Mouse (Mus musculus) limb, embryonic 14.5 days (tissue): Measurements from ENCODE around the gene Gm8237. TPM values are rescaled to one million over a fixed set of nuclear protein-coding genes. Genes with fewer than 3 reads are reported as not detected.
"Not testable (repeated sequence)": the region's sequence is repeated elsewhere in the genome, so short reads cannot be mapped to it uniquely, and the experiment has no call there.

Experiments
- ATAC-seq: fragments of 200-750 bp; cut with Nextera tagmentation; 2 replicates; pipeline ENCODE4 v1.8.0; 2017; ENCODE audit warnings: low read depth, moderate number of reproducible peaks, moderate TSS enrichment; ENCODE audit not compliant: low FRiP score
- DNase-seq: peaks from one replicate; pipeline ENCODE4 v3.0.0-alpha.2; 2015; ENCODE audit warnings: low spot score
- H3K27ac ChIP-seq: fragments of 300-500 bp; sonication (generic); replicated peaks from 2 replicates; pipeline ENCODE4 v1.5.1; 2014; ENCODE audit warnings: low read depth, mild to moderate bottlenecking, low read length, moderate library complexity, mixed read lengths
- H3K27me3 ChIP-seq: fragments of 300-500 bp; sonication (generic); 2 replicates; pipeline ENCODE4 v1.6.1; 2014; ENCODE audit warnings: low read length, mixed read lengths; ENCODE audit not compliant: control insufficient read depth, insufficient read depth
- H3K36me3 ChIP-seq: fragments of 300-500 bp; sonication (generic); 2 replicates; pipeline ENCODE4 v1.6.1; 2014; ENCODE audit warnings: mild to moderate bottlenecking, low read length, moderate library complexity, mixed read lengths; ENCODE audit not compliant: control insufficient read depth, insufficient read depth
- H3K4me1 ChIP-seq: fragments of 300-500 bp; sonication (generic); 2 replicates; pipeline ENCODE4 v1.6.1; 2014; ENCODE audit warnings: antibody characterized with exemption, low read length, mixed read lengths; ENCODE audit not compliant: control insufficient read depth, insufficient read depth
- H3K4me2 ChIP-seq: fragments of 300-500 bp; sonication (generic); replicated peaks from 2 replicates; pipeline ENCODE4 v1.6.1; 2014; ENCODE audit warnings: low read depth, mild to moderate bottlenecking, low read length, moderate library complexity; ENCODE audit not compliant: severe bottlenecking
- H3K4me3 ChIP-seq: fragments of 300-500 bp; sonication (generic); replicated peaks from 2 replicates; pipeline ENCODE4 v1.5.1; 2014; ENCODE audit warnings: low read length
- H3K9ac ChIP-seq: fragments of 300-500 bp; sonication (generic); 2 replicates; pipeline ENCODE4 v1.6.1; 2014; ENCODE audit warnings: mild to moderate bottlenecking, low read depth, low read length, moderate library complexity; ENCODE audit not compliant: severe bottlenecking
- H3K9me3 ChIP-seq: fragments of 300-500 bp; sonication (generic); 2 replicates; pipeline ENCODE4 v1.6.1; 2016; ENCODE audit warnings: low read length; ENCODE audit not compliant: control insufficient read depth
- WGBS: fragments of 180-500 bp; shearing (Covaris S2); extraction: QIAGEN DNeasy Blood & Tissue Kit; methylation state at CpG from one replicate; pipeline ENCODE4 v1.1.7; 2014; 5-methylcytosine and 5-hydroxymethylcytosine counted together
- polyA plus RNA-seq, 2 experiments: library from polyadenylated mRNA; depleted of rRNA in 1 of 2; stranded (reverse) in 1 of 2; unstranded in 1 of 2; fragments of >200 nt; fragmentation: Nextera tagmentation in 1 of 2; extraction: Ambion mirVana in 1 of 2; gene quantifications; 2 replicates each; pipeline versions ENCODE4 v1.2.1 to v1.2.3; 2012 to 2014

Gene Gm8237
- polyA plus RNA-seq, 2 experiments: 0.06 to 0.36 TPM

DNA sequence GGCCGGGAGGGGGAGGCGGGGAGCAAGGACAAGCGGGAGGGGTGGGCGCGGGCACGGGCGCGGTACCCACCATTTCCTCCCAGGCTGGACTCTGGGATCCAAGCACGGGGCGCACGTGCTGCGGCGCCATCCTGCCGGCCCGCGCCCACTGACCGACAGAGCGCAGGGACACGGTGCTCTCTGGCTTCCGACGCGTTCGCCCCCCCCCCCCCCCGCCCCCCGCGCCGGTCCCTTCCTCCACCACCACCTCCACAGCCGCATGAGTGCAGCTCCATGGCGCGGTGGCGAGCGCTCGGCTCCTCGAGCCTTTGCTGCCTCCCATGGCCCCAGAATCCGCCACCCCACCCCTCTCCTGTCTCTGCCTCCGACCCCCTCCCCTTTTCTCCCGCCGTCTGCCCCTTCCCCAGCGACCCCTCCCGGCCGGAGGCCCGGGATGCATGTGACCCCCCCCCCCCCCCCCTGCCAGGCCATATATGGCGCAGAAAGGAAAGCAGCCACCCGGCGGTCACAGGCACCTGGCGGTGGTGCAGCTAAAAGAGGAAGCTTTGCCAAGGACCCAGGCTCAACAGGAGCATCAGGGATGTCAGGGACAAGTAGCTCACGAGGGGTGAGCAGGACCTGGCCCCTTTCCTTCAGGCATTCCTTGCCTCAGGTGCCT is 67.4 kb downstream of the Gm8237 start:
- no CpG with 5 or more reads among the region's 47 CpGs for WGBS
- H3K27me3 ChIP-seq, ATAC-seq, H3K4me3 ChIP-seq, H3K9me3 ChIP-seq, H3K9ac ChIP-seq, H3K27ac ChIP-seq, DNase-seq, H3K36me3 ChIP-seq, H3K4me1 ChIP-seq, H3K4me2 ChIP-seq: not testable (repeated sequence)

Other genes starting within 250 kb of the Gm8237 start
- gene Gm8265, start 247.4 kb downstream of the Gm8237 start, polyA plus RNA-seq (2012; rRNA removed): not detected in 2 replicates
- gene Gm8265, start 247.4 kb downstream of the Gm8237 start, polyA plus RNA-seq (2014; fragmentation: Nextera tagmentation; extraction: Ambion mirVana): not detected in 2 replicates
- gene Gm9603, start 192.9 kb downstream of the Gm8237 start, polyA plus RNA-seq (2012; rRNA removed): not detected in 2 replicates
- gene Gm9603, start 192.9 kb downstream of the Gm8237 start, polyA plus RNA-seq (2014; fragmentation: Nextera tagmentation; extraction: Ambion mirVana): not detected in 2 replicates
- gene Gm3373, start 138.8 kb downstream of the Gm8237 start, polyA plus RNA-seq (2012; rRNA removed): 0.40 and 0.53 TPM in 2 replicates
- gene Gm3373, start 138.8 kb downstream of the Gm8237 start, polyA plus RNA-seq (2014; fragmentation: Nextera tagmentation; extraction: Ambion mirVana): 0.23 TPM in 1 of 2 replicates, not detected in the other
- gene Gm3383, start 72.4 kb downstream of the Gm8237 start, polyA plus RNA-seq (2012; rRNA removed): 2.3 and 2.5 TPM in 2 replicates
- gene Gm3383, start 72.4 kb downstream of the Gm8237 start, polyA plus RNA-seq (2014; fragmentation: Nextera tagmentation; extraction: Ambion mirVana): 0.70 and 1.1 TPM in 2 replicates
- not detected in 2 replicates for gene Gm3424, start 50.1 kb downstream of the Gm8237 start, polyA plus RNA-seq (2012; rRNA removed)
- not detected in 2 replicates for gene Gm3424, start 50.1 kb downstream of the Gm8237 start, polyA plus RNA-seq (2014; fragmentation: Nextera tagmentation; extraction: Ambion mirVana)
- gene Gm3248, start 81.4 kb upstream of the Gm8237 start, polyA plus RNA-seq (2012; rRNA removed): 0.44 and 0.49 TPM in 2 replicates
- 0.10 TPM in 1 of 2 replicates, not detected in the other for gene Gm3248, start 81.4 kb upstream of the Gm8237 start, polyA plus RNA-seq (2014; fragmentation: Nextera tagmentation; extraction: Ambion mirVana)
- gene Gm3453, start 98.8 kb upstream of the Gm8237 start, polyA plus RNA-seq (2012; rRNA removed): not detected in 2 replicates
- gene Gm3453, start 98.8 kb upstream of the Gm8237 start, polyA plus RNA-seq (2014; fragmentation: Nextera tagmentation; extraction: Ambion mirVana): not detected in 2 replicates
- not detected in 2 replicates for gene Gm6337, start 177.9 kb upstream of the Gm8237 start, polyA plus RNA-seq (2012; rRNA removed)
- not detected in 2 replicates for gene Gm6337, start 177.9 kb upstream of the Gm8237 start, polyA plus RNA-seq (2014; fragmentation: Nextera tagmentation; extraction: Ambion mirVana)
- gene Gm8206, start 213.6 kb upstream of the Gm8237 start, polyA plus RNA-seq (2012; rRNA removed): 1.4 and 2.1 TPM in 2 replicates
- gene Gm8206, start 213.6 kb upstream of the Gm8237 start, polyA plus RNA-seq (2014; fragmentation: Nextera tagmentation; extraction: Ambion mirVana): 0.90 and 1.4 TPM in 2 replicates
- gene Gm3468, start 228.3 kb upstream of the Gm8237 start, polyA plus RNA-seq (2012; rRNA removed): 4.0 and 4.2 TPM in 2 replicates
- 1.3 and 1.4 TPM in 2 replicates for gene Gm3468, start 228.3 kb upstream of the Gm8237 start, polyA plus RNA-seq (2014; fragmentation: Nextera tagmentation; extraction: Ambion mirVana)
- gene Gm3476, start 245.4 kb upstream of the Gm8237 start, polyA plus RNA-seq (2012; rRNA removed): not detected in 2 replicates
- gene Gm3476, start 245.4 kb upstream of the Gm8237 start, polyA plus RNA-seq (2014; fragmentation: Nextera tagmentation; extraction: Ambion mirVana): not detected in 2 replicates